ENCODE assay signal across 9 mouse cellular contexts in genomic region chr11:6603887-6604603, GRCm38 (mm10). TPM values are rescaled to one million over a fixed set of nuclear protein-coding genes. Genes with fewer than 3 reads are reported as not detected.
DNase-seq lines count a peak whose midpoint lies in the region; ATAC-seq and TF ChIP-seq lines count a peak whose summit lies in the region.
"Had no signal": no experiment of that assay in that cellular context is flagged by ENCODE, and none has a peak within 500 bp of the region (broad histone marks: within the 10 kb centered on the region; RNA-seq: fewer than 3 reads in every experiment).

No protein-coding gene starts in this region.

- no peak overlapping the region for H3K4me2 ChIP-seq in liver, postnatal 0 days (ENCODE audit: low read depth, low read length)
- H3K4me2 ChIP-seq in liver, embryonic 11.5 days, result no peak overlapping the region
- peak overlapping the region; percentile 39 for H3K4me2 ChIP-seq in heart, embryonic 16.5 days (ENCODE audit: low read depth, low read length)
- H3K4me2 ChIP-seq in midbrain, embryonic 15.5 days, result peak overlapping the region; percentile 82

- peaks cover 37% of the 10 kb centered on the region for H3K27me3 ChIP-seq in liver, postnatal 0 days (ENCODE audit: insufficient read depth, low read length)
- H3K27me3 ChIP-seq in liver, embryonic 11.5 days (replicated peaks; ENCODE audit: control insufficient read depth, insufficient read depth, low read length), result peaks cover 47% of the 10 kb centered on the region
- peaks cover 46% of the 10 kb centered on the region for H3K27me3 ChIP-seq in heart, embryonic 16.5 days (ENCODE audit: control insufficient read depth, insufficient read depth, low read length)
- no peaks in the 10 kb centered on the region for H3K27me3 ChIP-seq in midbrain, embryonic 15.5 days (replicated peaks)

- peaks cover 9% of the 10 kb centered on the region; the same call in 1 of the 2 replicates for H3K4me1 ChIP-seq in liver, postnatal 0 days (ENCODE audit: insufficient read depth)
- H3K4me1 ChIP-seq in liver, embryonic 11.5 days (replicated peaks; ENCODE audit: control insufficient read depth, insufficient read depth, low read length), result peaks cover 25% of the 10 kb centered on the region
- H3K4me1 ChIP-seq in heart, embryonic 16.5 days (ENCODE audit: control insufficient read depth, insufficient read depth, low read length), result peaks cover 25% of the 10 kb centered on the region
- peaks cover 70% of the 10 kb centered on the region for H3K4me1 ChIP-seq in midbrain, embryonic 15.5 days

- H3K9ac ChIP-seq in liver, postnatal 0 days (replicated peaks), result no peak overlapping the region
- no peak overlapping the region for H3K9ac ChIP-seq in liver, embryonic 11.5 days (ENCODE audit: low read depth, low read length)
- H3K9ac ChIP-seq in heart, embryonic 16.5 days (ENCODE audit: low read length), result no peak overlapping the region
- H3K9ac ChIP-seq in midbrain, embryonic 15.5 days, result peak overlapping the region; percentile 82

- TF ChIP-seq CTCF in liver, postnatal 0 days (IDR thresholded peaks at IDR 0.05; ENCODE audit: low read depth), result no peak

- no peaks in the 10 kb centered on the region for H3K36me3 ChIP-seq in liver, postnatal 0 days (replicated peaks; ENCODE audit: insufficient read depth, low read length)
- no peaks in the 10 kb centered on the region for H3K36me3 ChIP-seq in liver, embryonic 11.5 days (ENCODE audit: control insufficient read depth, insufficient read depth, low read length)
- no peaks in the 10 kb centered on the region for H3K36me3 ChIP-seq in heart, embryonic 16.5 days (ENCODE audit: control insufficient read depth, insufficient read depth)
- peaks cover 6% of the 10 kb centered on the region; the same call in 1 of the 2 replicates for H3K36me3 ChIP-seq in midbrain, embryonic 15.5 days (replicated peaks)

- peak; percentile 34 for DNase-seq in liver, postnatal 0 days
- DNase-seq in liver, embryonic 11.5 days (ENCODE audit: low spot score), result no peak
- DNase-seq in cerebellum, postnatal 25 days, result peak; percentile 68 to 83
- peak; percentile 36 to 65 for DNase-seq in left cerebral cortex, adult 8-10 months (ENCODE audit: low spot score in 2 of 2)
- no peak for DNase-seq in urinary bladder, postnatal 10 days (ENCODE audit: low spot score)
- DNase-seq in embryo, embryonic 10 days (ENCODE audit: low spot score), result no peak

- H3K27ac ChIP-seq in liver, postnatal 0 days (ENCODE audit: low read depth), result no peak overlapping the region
- H3K27ac ChIP-seq in liver, embryonic 11.5 days (ENCODE audit: low read depth, low read length), result no peak overlapping the region
- H3K27ac ChIP-seq in heart, embryonic 16.5 days (ENCODE audit: low read length), result no peak overlapping the region
- H3K27ac ChIP-seq in midbrain, embryonic 15.5 days, result peak overlapping the region; percentile 100

- no peak for TF ChIP-seq EP300 in liver, postnatal 0 days (IDR thresholded peaks at IDR 0.05; ENCODE audit: low read depth)

- ATAC-seq in liver, postnatal 0 days, result no peak
- ATAC-seq in liver, embryonic 11.5 days (replicated peaks; ENCODE audit: low FRiP score), result no peak
- ATAC-seq in heart, embryonic 16.5 days (replicated peaks; ENCODE audit: extremely low read depth, insufficient read depth, low FRiP score), result peak; percentile 84
- ATAC-seq in midbrain, embryonic 15.5 days (replicated peaks), result no peak

- no peak overlapping the region for H3K4me3 ChIP-seq in liver, postnatal 0 days (ENCODE audit: low read depth, low read length)
- no peak overlapping the region for H3K4me3 ChIP-seq in liver, embryonic 11.5 days (ENCODE audit: low read depth, low read length)
- H3K4me3 ChIP-seq in heart, embryonic 16.5 days (ENCODE audit: low read length), result no peak overlapping the region
- H3K4me3 ChIP-seq in midbrain, embryonic 15.5 days, result peak overlapping the region; percentile 66

- no peaks in the 10 kb centered on the region for H3K9me3 ChIP-seq in liver, postnatal 0 days (ENCODE audit: low read length)
- no peaks in the 10 kb centered on the region for H3K9me3 ChIP-seq in liver, embryonic 11.5 days (ENCODE audit: control insufficient read depth, low read length)
- no peaks in the 10 kb centered on the region for H3K9me3 ChIP-seq in heart, embryonic 16.5 days (replicated peaks; ENCODE audit: control insufficient read depth, low read length)
- no peaks in the 10 kb centered on the region for H3K9me3 ChIP-seq in midbrain, embryonic 15.5 days

- 29% methylated on average over 12 of the region's 12 CpGs for WGBS in liver, postnatal 0 days (ENCODE audit: insufficient replicate concordance)
- WGBS in liver, embryonic 11.5 days, result 39% methylated on average over 12 of the region's 12 CpGs
- 14% methylated on average over 12 of the region's 12 CpGs for WGBS in heart, embryonic 16.5 days
- 10% methylated on average over 12 of the region's 12 CpGs for WGBS in midbrain, embryonic 15.5 days

RNA-seq across cellular contexts. Expression of gene Nacad, which starts 1.8 kb away (rescaled TPM):
- 1.5 and 1.6 TPM in 2 replicates for polyA plus RNA-seq in liver, postnatal 0 days (2015; fragmentation: Nextera tagmentation; extraction: Ambion mirVana)
- 2.9 and 3.6 TPM in 2 replicates for polyA plus RNA-seq in liver, embryonic 11.5 days (2014; fragmentation: Nextera tagmentation; extraction: Ambion mirVana)
- 1.0 and 1.1 TPM in 2 replicates for polyA plus RNA-seq in heart, embryonic 16.5 days (2015; fragmentation: Nextera tagmentation; extraction: Ambion mirVana)
- 10 to 100 TPM; 49.8 to 53.4 (median 50.2) TPM for total RNA-seq in left cerebral cortex, adult 8-10 months (2022)
- 103 and 106 TPM in 2 replicates for polyA plus RNA-seq in midbrain, embryonic 15.5 days (2015; fragmentation: Nextera tagmentation; extraction: Ambion mirVana)

RNA-seq across cellular contexts. Expression of gene Tbrg4, which starts 21.8 kb away (rescaled TPM):
- polyA plus RNA-seq in liver, postnatal 0 days (2015; fragmentation: Nextera tagmentation; extraction: Ambion mirVana), result 19.6 and 23.5 TPM in 2 replicates
- polyA plus RNA-seq in liver, embryonic 11.5 days (2014; fragmentation: Nextera tagmentation; extraction: Ambion mirVana), result 94.3 and 103 TPM in 2 replicates
- polyA plus RNA-seq in heart, embryonic 16.5 days (2015; fragmentation: Nextera tagmentation; extraction: Ambion mirVana), result 49.8 and 51.0 TPM in 2 replicates
- 10 to 100 TPM; 42.8 to 55.7 (median 46.8) TPM for total RNA-seq in left cerebral cortex, adult 8-10 months (2022)
- 33.3 TPM in 2 replicates for polyA plus RNA-seq in midbrain, embryonic 15.5 days (2015; fragmentation: Nextera tagmentation; extraction: Ambion mirVana)

RNA-seq across cellular contexts. Expression of gene Wap, which starts 34.4 kb away (rescaled TPM):
- polyA plus RNA-seq in liver, postnatal 0 days (2015; fragmentation: Nextera tagmentation; extraction: Ambion mirVana), result not detected in 2 replicates
- not detected in 2 replicates for polyA plus RNA-seq in liver, embryonic 11.5 days (2014; fragmentation: Nextera tagmentation; extraction: Ambion mirVana)
- polyA plus RNA-seq in heart, embryonic 16.5 days (2015; fragmentation: Nextera tagmentation; extraction: Ambion mirVana), result not detected in 2 replicates
- not detected for total RNA-seq in left cerebral cortex, adult 8-10 months (2022)
- not detected in 2 replicates for polyA plus RNA-seq in midbrain, embryonic 15.5 days (2015; fragmentation: Nextera tagmentation; extraction: Ambion mirVana)
- polyA plus RNA-seq: limb, embryonic 11.5 days had no signal

RNA-seq across cellular contexts. Expression of gene Ramp3, which starts 54.3 kb away (rescaled TPM):
- polyA plus RNA-seq in liver, postnatal 0 days (2015; fragmentation: Nextera tagmentation; extraction: Ambion mirVana), result 0.20 and 0.28 TPM in 2 replicates
- 0.34 and 0.53 TPM in 2 replicates for polyA plus RNA-seq in liver, embryonic 11.5 days (2014; fragmentation: Nextera tagmentation; extraction: Ambion mirVana)
- 4.3 and 5.9 TPM in 2 replicates for polyA plus RNA-seq in heart, embryonic 16.5 days (2015; fragmentation: Nextera tagmentation; extraction: Ambion mirVana)
- total RNA-seq in left cerebral cortex, adult 8-10 months (2022), result 10 to 100 TPM; 13.4 to 18.5 (median 15.5) TPM
- 10.2 and 12.0 TPM in 2 replicates for polyA plus RNA-seq in midbrain, embryonic 15.5 days (2015; fragmentation: Nextera tagmentation; extraction: Ambion mirVana)

RNA-seq across cellular contexts. Expression of gene Ccm2, which starts 57.4 kb away (rescaled TPM):
- 33.9 and 34.9 TPM in 2 replicates for polyA plus RNA-seq in liver, postnatal 0 days (2015; fragmentation: Nextera tagmentation; extraction: Ambion mirVana)
- 74.5 and 82.1 TPM in 2 replicates for polyA plus RNA-seq in liver, embryonic 11.5 days (2014; fragmentation: Nextera tagmentation; extraction: Ambion mirVana)
- polyA plus RNA-seq in heart, embryonic 16.5 days (2015; fragmentation: Nextera tagmentation; extraction: Ambion mirVana), result 58.7 TPM in 2 replicates
- 10 to 100 TPM; 60.8 to 79.1 (median 71.2) TPM for total RNA-seq in left cerebral cortex, adult 8-10 months (2022)
- 90.5 and 96.6 TPM in 2 replicates for polyA plus RNA-seq in midbrain, embryonic 15.5 days (2015; fragmentation: Nextera tagmentation; extraction: Ambion mirVana)

Comparison
In these comparisons a context has a peak if more than half of its experiments do, and no peak if none do; other contexts are left out.
1. DNase-seq: peak in liver, postnatal 0 days (single experiment), cerebellum, postnatal 25 days (2 of 2) and left cerebral cortex, adult 8-10 months (2 of 2); none in liver, embryonic 11.5 days (single experiment), urinary bladder, postnatal 10 days (single experiment) and embryo, embryonic 10 days (single experiment).
2. H3K4me2 ChIP-seq: peak in heart, embryonic 16.5 days (single experiment) and midbrain, embryonic 15.5 days (single experiment); none in liver, postnatal 0 days (single experiment) and liver, embryonic 11.5 days (single experiment).
3. RNA of gene Nacad, which starts 1.8 kb away (polyA plus RNA-seq): 103 to 106 TPM in midbrain, embryonic 15.5 days; 2.9 to 3.6 TPM in liver, embryonic 11.5 days, 1.5 to 1.6 TPM in liver, postnatal 0 days and 1.0 to 1.1 TPM in heart, embryonic 16.5 days; every median in the first group is over 10 times any median in the second.